Mouse (Mus musculus) cerebellum, adult 11-12 months (tissue): ENCODE data around the gene Fblim1.
A peak's percentile ranks its signal among the peaks of the same experiment; 100 is the strongest.

Experiments
- DNase-seq: peaks from one replicate; pipeline ENCODE4 v3.0.0; 2022

The Fblim1 gene

DNA sequence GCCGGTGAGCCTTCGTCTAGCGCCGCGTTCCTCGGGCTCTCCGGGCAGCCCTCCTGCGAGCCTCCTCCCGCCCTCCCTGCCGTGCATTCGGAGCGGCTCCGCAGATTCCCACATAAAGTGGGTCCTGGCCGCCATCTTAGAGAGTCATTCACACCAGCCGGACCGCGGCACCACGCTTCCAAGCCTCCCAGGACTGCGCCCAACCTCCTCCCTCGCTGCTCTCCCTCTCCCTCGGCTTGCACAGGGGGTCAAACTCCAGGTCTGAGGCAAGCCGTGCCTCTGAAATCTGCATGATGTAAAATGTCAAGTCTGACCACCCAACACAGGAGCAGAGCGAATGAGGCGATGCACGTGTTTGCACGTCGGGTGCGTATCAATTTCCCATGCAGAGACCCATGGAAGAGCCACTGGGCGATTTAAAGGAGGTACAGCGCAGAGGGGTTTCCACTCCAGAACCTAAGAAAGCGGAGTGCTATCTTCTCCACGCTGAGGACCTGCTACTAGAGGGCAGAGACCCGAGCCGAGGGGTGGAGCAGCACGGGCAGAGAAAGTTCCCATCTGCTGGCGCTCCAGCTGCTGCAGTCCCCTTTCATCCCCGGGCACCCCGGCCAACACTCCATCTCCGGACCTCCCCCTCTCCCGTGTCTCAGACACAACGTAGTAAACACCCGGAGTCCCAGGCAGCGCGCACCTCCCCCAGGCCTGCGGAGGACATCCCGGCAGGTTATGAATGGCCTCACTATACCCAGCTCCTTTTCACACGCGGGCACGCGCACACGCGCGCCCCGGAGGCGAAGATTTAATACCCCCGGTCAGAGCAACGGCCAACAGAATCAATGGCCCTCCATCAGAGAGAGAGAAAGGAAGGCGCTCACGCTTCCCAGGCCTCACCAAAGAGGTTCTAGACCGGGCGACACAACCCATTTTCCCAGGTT lies 69.3 kb downstream of the Fblim1 start:
- DNase-seq, result peak; percentile 78

DNA sequence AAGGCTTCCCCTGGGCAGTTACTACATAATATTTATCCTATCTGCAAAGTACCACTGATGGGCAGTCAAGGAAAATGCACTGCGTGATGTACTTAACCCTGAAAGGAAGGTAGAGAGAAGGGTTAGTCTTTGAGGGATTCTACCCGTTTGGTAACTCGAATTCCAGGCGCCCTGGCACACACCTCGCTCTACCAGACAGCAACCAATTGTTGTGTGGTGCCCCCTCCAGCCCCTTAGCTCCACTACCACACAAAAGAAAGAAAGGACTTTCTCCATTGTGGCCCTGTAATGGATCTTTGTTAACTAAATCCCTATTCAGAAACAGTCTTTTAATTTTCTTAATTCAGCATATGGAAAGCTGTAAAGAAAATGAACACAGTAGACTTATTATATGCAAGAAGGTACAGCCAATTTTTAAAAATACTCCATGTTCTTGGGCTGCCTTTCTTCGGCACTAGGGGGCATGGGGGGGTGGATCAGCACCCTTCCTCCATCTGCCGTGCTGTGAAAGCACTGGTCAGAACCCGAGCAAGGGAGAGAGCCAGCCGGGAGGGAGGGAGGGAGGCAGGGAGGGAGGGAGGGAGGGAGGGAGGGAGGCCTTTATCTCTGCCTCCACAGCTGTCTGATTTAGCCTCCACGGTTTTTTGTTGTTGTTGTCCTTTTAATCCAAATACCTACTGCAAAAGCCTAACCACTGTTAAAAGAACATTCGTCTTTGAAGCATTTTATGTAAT lies 70.8 kb downstream of the Fblim1 start:
- peak; percentile 71 for DNase-seq

DNA sequence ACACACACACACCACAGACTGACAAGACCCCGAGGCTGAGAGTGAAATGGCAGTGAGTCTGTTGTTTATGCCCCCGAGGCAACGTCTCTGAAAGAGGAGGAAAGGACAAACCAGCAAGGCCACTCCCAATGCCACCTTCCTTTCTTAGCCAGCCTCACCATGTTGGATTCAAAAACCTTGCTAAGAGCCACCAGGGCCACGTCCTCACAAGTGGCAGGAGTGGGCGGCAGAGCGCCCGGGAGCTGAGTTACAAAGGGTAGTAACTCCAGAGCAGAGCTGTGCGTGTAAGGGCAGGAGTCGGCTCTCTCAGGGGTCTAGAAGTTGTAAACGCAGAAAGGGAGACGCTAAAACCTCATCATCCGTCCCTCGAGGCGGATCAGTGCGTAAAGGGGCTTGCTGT lies 74.9 kb downstream of the Fblim1 start:
- no peak for DNase-seq

DNA sequence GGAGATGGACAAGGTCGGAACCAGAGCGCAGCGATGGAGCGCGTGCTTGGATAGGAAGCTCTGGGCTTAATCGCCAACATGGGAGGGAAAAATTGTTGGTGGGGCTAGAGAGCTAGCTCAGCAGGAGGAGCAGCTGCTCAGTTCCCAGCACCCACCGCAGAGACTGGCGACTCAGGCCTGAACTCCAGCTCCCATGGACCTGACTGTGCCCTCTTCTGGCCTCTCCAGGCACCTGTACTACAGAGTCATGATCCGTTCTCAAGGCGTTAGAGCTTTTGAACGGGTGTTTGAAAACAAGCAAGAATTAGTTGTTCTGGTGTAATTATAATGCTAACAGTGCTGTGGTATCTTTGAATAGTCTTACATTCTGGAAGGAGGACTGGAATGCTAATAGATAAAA lies 77.0 kb downstream of the Fblim1 start:
- no peak for DNase-seq

DNA sequence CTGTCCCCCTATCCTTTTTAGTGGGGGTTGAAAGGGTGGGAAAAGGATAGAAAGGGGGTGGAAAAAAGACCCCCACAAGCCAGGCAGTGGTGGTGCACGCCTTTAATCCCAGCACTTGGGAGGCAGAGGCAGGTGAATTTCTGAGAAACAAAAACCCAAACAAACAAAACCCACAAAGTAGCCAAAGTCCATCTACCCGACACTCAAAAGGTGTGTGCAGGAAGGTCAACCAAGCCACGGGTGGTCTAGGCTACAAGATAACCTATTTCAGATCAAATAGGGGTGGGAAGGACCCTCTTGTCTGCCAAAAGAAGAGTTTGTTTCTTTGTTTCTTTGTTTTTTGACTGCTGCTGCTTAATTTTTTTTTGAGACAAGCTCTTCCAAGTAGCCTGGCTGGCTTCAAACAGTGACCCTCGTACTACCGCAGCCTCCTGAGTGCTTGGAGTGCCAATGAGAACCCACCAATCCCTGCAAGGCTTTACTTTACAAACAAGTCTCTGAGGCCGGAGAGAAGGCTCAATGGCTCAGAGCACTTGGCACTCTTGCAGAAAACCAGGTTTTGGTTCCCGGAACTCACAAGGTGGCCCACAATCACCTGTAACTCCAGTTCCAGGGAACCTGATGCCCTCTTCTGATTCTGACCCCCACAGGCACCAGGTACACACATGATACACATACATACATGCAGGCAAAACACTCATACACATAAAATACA lies 78.8 kb downstream of the Fblim1 start:
- DNase-seq, result no peak
